Mouse (Mus musculus): ENCODE results near the gene Galk1. TPM values are rescaled to one million over a fixed set of nuclear protein-coding genes. Genes with fewer than 3 reads are reported as not detected.
"Not testable (repeated sequence)": the region's sequence is repeated elsewhere in the genome, so short reads cannot be mapped to it uniquely, and the experiment has no call there.

Galk1 gene
- polyA plus RNA-seq, 1 experiment from 2014 or later = 126 TPM

DNA sequence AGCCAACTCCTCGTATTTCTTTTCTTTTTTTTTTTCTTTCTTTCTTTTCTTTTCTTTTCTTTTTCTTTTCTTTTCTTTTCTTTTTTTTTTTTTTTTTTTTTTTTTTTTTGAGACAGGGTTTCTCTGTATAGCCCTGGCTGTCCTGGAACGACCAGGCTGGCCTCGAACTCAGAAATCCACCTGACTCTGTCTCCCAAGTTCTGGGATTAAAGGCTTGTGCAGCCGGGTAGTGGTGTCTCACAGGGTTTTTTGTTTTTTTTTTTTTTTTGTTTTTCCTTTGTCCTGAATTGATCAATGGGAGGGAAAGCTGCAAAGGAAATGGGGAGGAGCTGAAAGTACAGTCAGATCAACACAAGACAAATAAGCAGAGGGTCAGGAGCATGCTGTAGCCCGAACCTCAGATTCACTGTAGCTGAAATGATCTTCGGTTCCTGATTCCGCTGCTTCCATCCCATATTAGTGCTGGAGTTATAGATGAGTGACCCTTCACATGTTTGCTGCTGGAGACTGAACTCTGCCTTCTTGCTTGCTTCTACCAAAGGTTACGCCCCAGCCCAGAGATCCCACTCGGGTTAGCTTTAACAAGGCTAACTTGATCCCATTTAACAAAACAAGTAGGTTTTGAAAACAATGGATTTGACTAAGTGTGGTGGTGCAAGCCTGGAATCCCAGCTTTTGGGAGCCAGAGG, 15.8 kb upstream of the Galk1 start:
- ATAC-seq (ENCODE audit: low FRiP score, low TSS enrichment) = no peak
- no peak for DNase-seq (ENCODE audit: low spot score)
- peaks cover 3% of the 10 kb centered on the region for H3K4me1 ChIP-seq (replicated peaks; ENCODE audit: control insufficient read depth, insufficient read depth)
- no peaks in the 10 kb centered on the region for H3K9me3 ChIP-seq (ENCODE audit: control insufficient read depth, low read length)
- H3K9ac ChIP-seq (ENCODE audit: low read length) = no peak overlapping the region
- no peak overlapping the region for H3K4me3 ChIP-seq (ENCODE audit: low read depth, low read length)
- TF ChIP-seq CTCF (IDR thresholded peaks at IDR 0.05; ENCODE audit: low read depth) = no peak
- no peak for TF ChIP-seq EP300 (optimal IDR thresholded peaks at IDR 0.05)
- H3K27ac ChIP-seq (replicated peaks) = no peak overlapping the region
- H3K27me3 ChIP-seq (ENCODE audit: control insufficient read depth, insufficient read depth, low read length) = no peaks in the 10 kb centered on the region
- H3K36me3 ChIP-seq (ENCODE audit: control insufficient read depth, insufficient read depth, low read length) = no peaks in the 10 kb centered on the region
- 77% methylated on average over 9 of the region's 9 CpGs for WGBS
- no peak overlapping the region for H3K4me2 ChIP-seq (replicated peaks; ENCODE audit: low read depth)

DNA sequence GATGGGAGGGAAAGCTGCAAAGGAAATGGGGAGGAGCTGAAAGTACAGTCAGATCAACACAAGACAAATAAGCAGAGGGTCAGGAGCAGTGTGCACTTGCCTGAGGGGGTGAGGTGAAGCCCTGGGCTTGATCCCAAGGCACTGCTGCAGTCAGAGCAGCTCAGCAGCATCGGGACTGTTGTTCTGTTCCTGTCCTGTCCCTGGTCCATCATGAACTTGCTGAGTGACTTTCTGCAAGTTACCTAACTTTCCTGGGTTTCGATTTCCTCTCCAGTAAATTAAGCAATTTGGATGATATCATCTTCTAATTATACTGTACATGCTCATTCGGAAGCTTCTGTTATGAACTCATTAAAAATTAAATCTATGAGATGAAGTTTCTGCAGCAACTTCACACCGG, 15.2 kb upstream of the Galk1 start, which contains the start of gene H3f3b:
H3f3b (minus strand) TSS at position 207 of the 400 bp plus-strand sequence.
- 71% methylated on average over 4 of the region's 4 CpGs for WGBS
- ATAC-seq (ENCODE audit: low FRiP score, low TSS enrichment) (no peak), DNase-seq (ENCODE audit: low spot score) (no peak)

DNA sequence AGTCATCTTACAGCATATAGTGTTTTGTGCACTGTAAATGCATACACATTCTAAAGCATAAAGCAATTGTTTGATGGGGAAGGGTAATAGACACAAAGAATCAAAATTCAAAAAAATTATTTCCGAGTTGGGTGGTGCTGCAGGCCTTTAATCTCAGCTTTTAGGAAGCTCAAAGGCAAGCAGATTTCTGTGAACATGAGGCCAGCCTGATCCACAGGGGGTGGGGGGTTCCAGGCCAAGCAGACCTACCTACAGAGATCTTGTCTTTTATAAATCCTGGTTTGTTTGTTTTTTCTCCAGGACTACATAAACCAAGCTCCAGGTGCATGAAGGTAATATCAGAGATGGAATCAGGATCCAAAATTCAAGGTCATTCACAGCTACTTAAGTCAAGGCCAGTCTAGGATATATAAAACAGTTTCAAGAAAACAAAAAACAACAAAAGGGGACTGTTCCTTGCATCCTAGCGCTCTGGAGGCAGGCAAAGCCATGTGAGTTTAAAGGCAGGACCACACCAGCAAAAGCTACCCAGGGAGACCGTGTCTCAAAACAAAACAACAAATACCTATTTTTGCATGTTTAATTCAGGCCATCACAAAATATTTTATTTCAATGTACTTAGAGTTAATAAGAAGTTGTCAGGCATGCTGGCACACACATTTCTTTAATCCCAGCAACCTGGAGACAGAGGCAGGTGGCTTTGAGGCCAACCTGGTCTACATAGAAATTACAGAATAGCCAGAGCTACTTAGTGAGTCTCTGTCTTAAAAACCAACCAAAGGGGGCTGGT, 12.7 kb upstream of the Galk1 start:
- H3K9me3 ChIP-seq (ENCODE audit: control insufficient read depth, low read length) = no peaks in the 10 kb centered on the region
- H3K27ac ChIP-seq (replicated peaks) = no peak overlapping the region
- no peak overlapping the region for H3K4me2 ChIP-seq (replicated peaks; ENCODE audit: low read depth)
- no peak overlapping the region for H3K9ac ChIP-seq (ENCODE audit: low read length)
- no peaks in the 10 kb centered on the region for H3K27me3 ChIP-seq (ENCODE audit: control insufficient read depth, insufficient read depth, low read length)
- no peak for ATAC-seq (ENCODE audit: low FRiP score, low TSS enrichment)
- TF ChIP-seq EP300 (optimal IDR thresholded peaks at IDR 0.05) (no peak), CTCF (IDR thresholded peaks at IDR 0.05; ENCODE audit: low read depth) (no peak)
- DNase-seq (ENCODE audit: low spot score) = no peak
- H3K4me3 ChIP-seq (ENCODE audit: low read depth, low read length) = no peak overlapping the region
- H3K36me3 ChIP-seq (ENCODE audit: control insufficient read depth, insufficient read depth, low read length) = peaks cover 9% of the 10 kb centered on the region
- H3K4me1 ChIP-seq (replicated peaks; ENCODE audit: control insufficient read depth, insufficient read depth) = no peaks in the 10 kb centered on the region
- WGBS = 88% methylated on average over 3 of the region's 3 CpGs

More for the DNA sequence above, 15.2 kb upstream of the Galk1 start, which contains the start of gene H3f3b:
- H3K9me3 ChIP-seq (ENCODE audit: control insufficient read depth, low read length) = no peaks in the 10 kb centered on the region
- no peak within 1 kb of the TSS for H3K4me3 ChIP-seq (ENCODE audit: low read depth, low read length)
- no peak within 1 kb of the TSS for H3K9ac ChIP-seq (ENCODE audit: low read length)
- H3K27ac ChIP-seq (replicated peaks) = no peak within 1 kb of the TSS
- H3K27me3 ChIP-seq (ENCODE audit: control insufficient read depth, insufficient read depth, low read length) = no peaks in the 10 kb centered on the region
- TF ChIP-seq CTCF (IDR thresholded peaks at IDR 0.05; ENCODE audit: low read depth) (no peak), EP300 (optimal IDR thresholded peaks at IDR 0.05) (peak; percentile 29)
- H3K4me2 ChIP-seq (replicated peaks; ENCODE audit: low read depth) = no peak within 1 kb of the TSS
- H3K4me1 ChIP-seq (replicated peaks; ENCODE audit: control insufficient read depth, insufficient read depth) = peaks cover 3% of the 10 kb centered on the region
- no peaks in the 10 kb centered on the region for H3K36me3 ChIP-seq (ENCODE audit: control insufficient read depth, insufficient read depth, low read length)

DNA sequence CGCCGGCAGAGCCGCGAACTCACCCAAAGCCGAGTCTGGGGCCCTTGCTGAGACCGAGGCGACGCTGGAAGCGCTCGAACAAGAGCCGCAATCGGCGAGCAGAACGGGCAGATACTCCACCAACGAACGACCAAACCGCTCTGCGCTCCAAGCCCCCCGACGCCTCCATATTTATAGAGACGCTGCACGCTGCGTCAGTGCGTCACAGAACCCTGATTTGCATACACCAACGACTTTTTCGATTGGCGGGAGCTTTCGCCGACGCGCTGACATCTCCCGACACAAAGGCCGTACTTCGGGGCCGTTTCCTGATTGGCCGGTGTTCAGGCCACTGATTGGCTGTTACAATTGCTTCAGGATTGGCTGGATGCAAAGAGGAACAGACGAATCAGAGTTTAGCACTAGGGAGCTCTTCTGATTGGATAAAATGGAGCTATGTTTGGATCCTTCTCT, 11.9 kb upstream of the Galk1 start:
- DNase-seq (ENCODE audit: low spot score) = peak; percentile 96
- TF ChIP-seq EP300 (optimal IDR thresholded peaks at IDR 0.05) (peak; percentile 96), CTCF (IDR thresholded peaks at IDR 0.05; ENCODE audit: low read depth) (no peak)
- Histone ChIP-seq H3K9ac (ENCODE audit: low read length) (peak overlapping the region; percentile 99), H3K4me2 (replicated peaks; ENCODE audit: low read depth) (peak overlapping the region; percentile 44; the same call in 1 of the 2 replicates), H3K27ac (replicated peaks) (peak overlapping the region; percentile 98), H3K36me3 (ENCODE audit: control insufficient read depth, insufficient read depth, low read length) (peaks cover 9% of the 10 kb centered on the region), H3K9me3 (ENCODE audit: control insufficient read depth, low read length) (no peaks in the 10 kb centered on the region), H3K4me1 (replicated peaks; ENCODE audit: control insufficient read depth, insufficient read depth) (no peaks in the 10 kb centered on the region), H3K4me3 (ENCODE audit: low read depth, low read length) (peak overlapping the region; percentile 89), H3K27me3 (ENCODE audit: control insufficient read depth, insufficient read depth, low read length) (no peaks in the 10 kb centered on the region)
- ATAC-seq (ENCODE audit: low FRiP score, low TSS enrichment) = peak; percentile 92
- WGBS = under 1% methylated on average over 37 of the region's 37 CpGs

DNA sequence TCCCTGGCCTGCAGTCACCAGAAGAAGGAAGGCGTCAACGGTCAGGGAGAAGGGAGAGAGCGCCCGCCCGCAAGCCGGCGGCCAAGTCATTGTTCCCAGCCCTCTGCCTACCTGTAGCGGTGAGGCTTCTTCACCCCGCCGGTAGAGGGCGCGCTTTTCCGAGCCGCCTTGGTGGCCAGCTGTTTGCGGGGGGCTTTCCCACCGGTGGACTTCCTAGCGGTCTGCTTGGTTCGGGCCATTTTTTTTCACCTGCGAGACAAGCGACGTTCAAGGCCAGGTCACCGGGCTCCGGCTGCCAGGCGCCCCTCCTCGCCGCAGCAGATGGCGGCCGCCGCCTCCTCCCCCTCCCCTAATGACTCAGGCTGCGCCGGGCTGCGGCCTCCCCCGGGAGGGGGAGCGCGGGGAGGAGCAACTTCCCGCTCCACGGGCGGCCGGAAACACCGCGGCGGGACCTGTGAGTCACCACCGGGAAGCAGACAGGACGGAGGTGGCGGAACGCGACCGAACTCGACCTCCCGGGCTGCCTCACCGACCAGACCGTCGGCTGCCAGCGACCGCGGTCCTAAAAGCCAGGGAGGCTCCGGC, 11.3 kb upstream of the Galk1 start:
- Histone ChIP-seq H3K27ac (replicated peaks) (peak overlapping the region; percentile 98), H3K4me3 (ENCODE audit: low read depth, low read length) (peak overlapping the region; percentile 89), H3K36me3 (ENCODE audit: control insufficient read depth, insufficient read depth, low read length) (peaks cover 9% of the 10 kb centered on the region), H3K9me3 (ENCODE audit: control insufficient read depth, low read length) (no peaks in the 10 kb centered on the region), H3K4me1 (replicated peaks; ENCODE audit: control insufficient read depth, insufficient read depth) (no peaks in the 10 kb centered on the region), H3K4me2 (replicated peaks; ENCODE audit: low read depth) (peak overlapping the region; percentile 44), H3K27me3 (ENCODE audit: control insufficient read depth, insufficient read depth, low read length) (no peaks in the 10 kb centered on the region), H3K9ac (ENCODE audit: low read length) (peak overlapping the region; percentile 99)
- WGBS = under 1% methylated on average over 54 of the region's 57 CpGs
- peak; percentile 50 for ATAC-seq (ENCODE audit: low FRiP score, low TSS enrichment)
- TF ChIP-seq CTCF (IDR thresholded peaks at IDR 0.05; ENCODE audit: low read depth) (peak; percentile 80), EP300 (optimal IDR thresholded peaks at IDR 0.05) (no peak)
- peak; percentile 85 for DNase-seq (ENCODE audit: low spot score)

DNA sequence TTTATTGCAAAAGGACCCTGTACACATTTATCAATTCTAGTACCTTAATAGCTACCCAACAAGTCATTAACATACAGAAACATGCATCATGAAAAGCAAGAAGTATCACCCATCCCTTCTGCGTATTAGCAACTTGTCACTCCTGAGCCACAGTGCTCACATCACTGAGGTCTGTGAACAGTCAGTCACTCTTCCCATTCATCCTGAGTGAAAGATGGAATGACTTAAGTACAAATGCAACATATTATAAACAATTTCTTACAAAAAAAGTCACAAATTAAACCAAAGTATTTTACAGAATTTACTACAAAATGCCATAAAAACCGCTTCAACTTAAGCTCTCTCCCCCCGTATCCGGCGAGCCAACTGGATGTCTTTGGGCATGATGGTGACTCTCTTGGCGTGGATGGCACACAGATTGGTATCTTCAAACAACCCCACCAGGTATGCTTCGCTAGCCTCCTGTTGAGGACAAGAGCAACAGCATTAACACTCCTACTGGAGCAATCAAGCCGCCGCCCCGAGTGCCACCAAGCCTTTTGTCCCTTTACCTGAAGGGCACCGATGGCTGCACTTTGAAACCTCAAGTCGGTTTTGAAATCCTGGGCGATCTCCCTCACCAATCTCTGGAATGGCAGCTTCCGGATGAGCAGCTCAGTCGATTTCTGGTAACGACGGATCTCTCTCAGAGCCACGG, 10.7 kb upstream of the Galk1 start:
- peak overlapping the region; percentile 98 for H3K27ac ChIP-seq (replicated peaks)
- ATAC-seq (ENCODE audit: low FRiP score, low TSS enrichment); H3K36me3 ChIP-seq (ENCODE audit: control insufficient read depth, insufficient read depth, low read length); H3K4me1 ChIP-seq (replicated peaks; ENCODE audit: control insufficient read depth, insufficient read depth); H3K27me3 ChIP-seq (ENCODE audit: control insufficient read depth, insufficient read depth, low read length); DNase-seq (ENCODE audit: low spot score); H3K9me3 ChIP-seq (ENCODE audit: control insufficient read depth, low read length): not testable (repeated sequence)
- H3K4me2 ChIP-seq (replicated peaks; ENCODE audit: low read depth) = peak overlapping the region; percentile 44
- WGBS = 1% methylated on average over 18 of the region's 18 CpGs
- peak overlapping the region; percentile 89 for H3K4me3 ChIP-seq (ENCODE audit: low read depth, low read length)
- H3K9ac ChIP-seq (ENCODE audit: low read length) = peak overlapping the region; percentile 99
